Mouse (Mus musculus) heart, postnatal 0 days (tissue): ENCODE data around the gene Krt77. TPM values are rescaled to one million over a fixed set of nuclear protein-coding genes. Genes with fewer than 3 reads are reported as not detected.

Source experiments
- ATAC-seq: fragments of 200-750 bp; cut with Nextera tagmentation; 2 replicates; pipeline ENCODE4 v1.8.0; 2017; ENCODE audit warnings: low read depth, moderate number of reproducible peaks, moderate library complexity; ENCODE audit not compliant: insufficient read depth
- DNase-seq: peaks from one replicate; pipeline ENCODE4 v3.0.0-alpha.2; 2016; ENCODE audit warnings: low spot score
- H3K27ac ChIP-seq: fragments of 300-500 bp; sonication (generic); 2 replicates; pipeline ENCODE4 v1.5.1; 2014; ENCODE audit warnings: low read depth, mild to moderate bottlenecking
- H3K27me3 ChIP-seq: fragments of 300-500 bp; sonication (generic); 2 replicates; pipeline ENCODE4 v1.6.1; 2014; ENCODE audit warnings: low read length, mixed read lengths; ENCODE audit not compliant: control insufficient read depth, insufficient read depth
- H3K36me3 ChIP-seq: fragments of 300-500 bp; sonication (generic); replicated peaks from 2 replicates; pipeline ENCODE4 v1.6.1; 2014; ENCODE audit warnings: low read length, mixed read lengths; ENCODE audit not compliant: control insufficient read depth, insufficient read depth
- H3K4me1 ChIP-seq: fragments of 300-500 bp; sonication (generic); 2 replicates; pipeline ENCODE4 v1.6.1; 2014; ENCODE audit warnings: antibody characterized with exemption; ENCODE audit not compliant: control insufficient read depth, insufficient read depth
- H3K4me2 ChIP-seq: fragments of 300-500 bp; sonication (generic); 2 replicates; pipeline ENCODE4 v1.6.1; 2014; ENCODE audit warnings: low read depth, mild to moderate bottlenecking, low read length, moderate library complexity
- H3K4me3 ChIP-seq: fragments of 300-500 bp; sonication (generic); 2 replicates; pipeline ENCODE4 v1.5.1; 2014; ENCODE audit warnings: low read depth, low read length
- H3K9ac ChIP-seq: fragments of 300-500 bp; sonication (generic); replicated peaks from 2 replicates; pipeline ENCODE4 v1.6.1; 2014; ENCODE audit warnings: low read depth, low read length, mixed read lengths
- H3K9me3 ChIP-seq: fragments of 300-500 bp; sonication (generic); replicated peaks from 2 replicates; pipeline ENCODE4 v1.6.1; 2016; ENCODE audit warnings: low read length; ENCODE audit not compliant: control insufficient read depth
- CTCF ChIP-seq: IDR thresholded peaks from 2 replicates; pipeline ENCODE4 v1.5.1; 2016; ENCODE audit warnings: antibody characterized with exemption, control low read depth, low read depth
- EP300 ChIP-seq: IDR thresholded peaks from 2 replicates; pipeline ENCODE4 v1.6.1; 2016; ENCODE audit warnings: antibody characterized with exemption, low read depth
- WGBS: fragments of 180-500 bp; shearing (Covaris S2); extraction: QIAGEN DNeasy Blood & Tissue Kit; methylation state at CpG from one replicate; pipeline ENCODE4 v1.1.7; 2014; 5-methylcytosine and 5-hydroxymethylcytosine counted together
- polyA plus RNA-seq: library from polyadenylated mRNA; unstranded; fragments of >200 nt; fragmentation: Nextera tagmentation; extraction: Ambion mirVana; gene quantifications from 2 replicates; pipeline ENCODE4 v1.2.1, GENCODE M21; 2015
- total RNA-seq: library from RNA; depleted of rRNA; stranded (reverse); fragments of >200 nt; gene quantifications from 2 replicates; pipeline ENCODE4 v1.2.3, GENCODE M21; 2014; ENCODE audit warnings: low replicate concordance; rRNA removed

Krt77 gene
- total RNA-seq (not detected in 2 replicates), polyA plus RNA-seq (not detected in 2 replicates)

- 33% methylated on average over 6 of the region's 6 CpGs for WGBS
- no peak for ATAC-seq
- Histone ChIP-seq H3K9ac (no peak within 1 kb of the TSS), H3K9me3 (no peaks in the 10 kb centered on the region), H3K27me3 (0 out of 2 replicates have a peak, but pooled peaks cover 16% of the 10 kb centered on the region), H3K36me3 (no peaks in the 10 kb centered on the region), H3K4me3 (no peak within 1 kb of the TSS), H3K27ac (no peak within 1 kb of the TSS), H3K4me1 (no peaks in the 10 kb centered on the region), H3K4me2 (no peak within 1 kb of the TSS)
- TF ChIP-seq CTCF, result no peak
- TF ChIP-seq EP300, result no peak
- no peak for DNase-seq
Observed at GRCm38 (mm10) chr15:101869431-101869830, at the start of gene Krt77. TSS of gene Krt77 (minus strand) at chr15:101869705.

- Histone ChIP-seq H3K36me3 (no peaks in the 10 kb centered on the region), H3K9ac (no peak overlapping the region), H3K4me2 (no peak overlapping the region), H3K4me1 (no peaks in the 10 kb centered on the region), H3K27me3 (no peaks in the 10 kb centered on the region), H3K9me3 (no peaks in the 10 kb centered on the region), H3K4me3 (no peak overlapping the region), H3K27ac (no peak overlapping the region)
- WGBS, result 57% methylated on average over 2 of the region's 2 CpGs
- no peak for DNase-seq
- TF ChIP-seq CTCF, result no peak
- TF ChIP-seq EP300, result no peak
- no peak for ATAC-seq
Observed at GRCm38 (mm10) chr15:101916072-101916471, 46.6 kb upstream of the Krt77 start.

- TF ChIP-seq EP300 (no peak), CTCF (no peak)
- DNase-seq, result no peak
- ATAC-seq, result no peak
- Histone ChIP-seq H3K36me3 (no peaks in the 10 kb centered on the region), H3K4me3 (no peak overlapping the region), H3K4me1 (no peaks in the 10 kb centered on the region), H3K4me2 (no peak overlapping the region), H3K9me3 (no peaks in the 10 kb centered on the region), H3K27me3 (no peaks in the 10 kb centered on the region), H3K27ac (no peak overlapping the region), H3K9ac (no peak overlapping the region)
- WGBS, result 66% methylated on average over 5 of the region's 5 CpGs
Observed at GRCm38 (mm10) chr15:101904849-101905248, 35.3 kb upstream of the Krt77 start.

- H3K4me2 ChIP-seq, result no peak overlapping the region
- H3K9ac ChIP-seq, result no peak overlapping the region
- H3K27ac ChIP-seq, result no peak overlapping the region
- 50% methylated on average over 12 of the region's 12 CpGs for WGBS
- no peak for DNase-seq
- no peak for ATAC-seq
- H3K9me3 ChIP-seq, result no peaks in the 10 kb centered on the region
- no peaks in the 10 kb centered on the region for H3K27me3 ChIP-seq
- H3K36me3 ChIP-seq, result no peaks in the 10 kb centered on the region
- H3K4me1 ChIP-seq, result no peaks in the 10 kb centered on the region
- TF ChIP-seq CTCF, result peak; percentile 41
- no peak for TF ChIP-seq EP300
- H3K4me3 ChIP-seq, result no peak overlapping the region
Observed at GRCm38 (mm10) chr15:101902171-101903149, 33.0 kb upstream of the Krt77 start.

DNA sequence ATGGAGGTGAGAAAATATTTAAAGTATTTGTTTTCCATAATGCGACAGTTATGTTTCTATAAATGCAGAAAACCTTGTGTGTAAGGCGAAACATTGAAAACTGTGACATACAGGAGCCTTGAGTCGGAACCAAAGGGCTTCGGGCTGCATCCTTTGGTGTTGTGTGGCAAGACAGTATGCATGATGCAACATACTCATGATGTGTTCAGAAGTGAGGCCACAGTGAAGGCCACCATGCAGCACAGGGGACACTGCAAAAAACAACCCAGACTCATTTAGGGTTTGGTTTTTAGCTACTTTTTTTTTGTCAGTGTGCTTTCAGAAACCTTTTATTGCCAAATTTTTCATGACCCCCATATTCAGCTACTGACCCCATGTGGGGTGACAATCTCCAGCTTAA is 25.7 kb upstream of the Krt77 start:
- ATAC-seq (no peak), DNase-seq (no peak)
- TF ChIP-seq EP300, result no peak
- no peak for TF ChIP-seq CTCF
- Histone ChIP-seq H3K4me3 (no peak overlapping the region), H3K4me2 (no peak overlapping the region), H3K9me3 (no peaks in the 10 kb centered on the region), H3K27ac (no peak overlapping the region), H3K9ac (no peak overlapping the region), H3K27me3 (no peaks in the 10 kb centered on the region), H3K36me3 (no peaks in the 10 kb centered on the region), H3K4me1 (no peaks in the 10 kb centered on the region)
- WGBS, result 86% methylated on average over 4 of the region's 4 CpGs
